Mouse (Mus musculus) small intestine, adult 2 months (tissue): Measurements from ENCODE around the gene Zfp629.

Source experiments
- CTCF ChIP-seq: fragments of 200-500 bp; IDR thresholded peaks from 2 replicates; pipeline ENCODE4 v1.5.1; 2012; ENCODE audit warnings: low read depth, mild to moderate bottlenecking, control low read depth, inconsistent platforms, low read length, moderate library complexity, mixed read lengths; ENCODE audit not compliant: insufficient replicate concordance, insufficient read length; ENCODE audit errors: extremely low read depth
- POLR2A ChIP-seq: fragments of 200-500 bp; IDR thresholded peaks from 2 replicates; pipeline ENCODE4 v1.6.1; 2012; ENCODE audit warnings: low read depth, mild to moderate bottlenecking, control low read depth, inconsistent platforms, low read length, moderate library complexity

DNA sequence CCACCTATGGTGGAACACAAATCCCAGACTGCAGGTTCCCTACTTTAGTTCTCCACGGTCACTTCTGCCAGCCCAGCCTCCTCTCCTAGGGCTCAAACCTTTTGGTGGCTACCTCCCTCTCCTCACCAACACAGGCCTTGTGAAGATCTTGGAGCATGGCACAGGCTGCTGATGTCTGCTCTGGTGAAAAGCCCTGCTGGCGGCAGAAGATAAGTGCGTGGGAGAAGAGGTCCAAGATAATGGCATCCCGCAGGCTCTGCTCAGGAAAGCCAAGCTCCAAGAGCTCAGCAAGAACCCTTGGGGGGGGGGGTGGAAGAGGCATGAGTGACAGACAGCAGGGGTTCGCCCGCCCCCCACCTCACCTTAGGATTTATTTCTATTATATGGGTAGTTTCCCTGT lies 29.4 kb downstream of the Zfp629 start:
- TF ChIP-seq CTCF (no peak), POLR2A (no peak)
